Mouse (Mus musculus) hindbrain, embryonic 12.5 days (tissue): ENCODE data around the gene Atf5. TPM values are rescaled to one million over a fixed set of nuclear protein-coding genes. Genes with fewer than 3 reads are reported as not detected.
A peak's percentile ranks its signal among the peaks of the same experiment; 100 is the strongest.

Experiments
- ATAC-seq: fragments of 200-750 bp; cut with Nextera tagmentation; 2 replicates; pipeline ENCODE4 v1.8.0; 2017; ENCODE audit warnings: moderate TSS enrichment; ENCODE audit not compliant: low FRiP score
- H3K27ac ChIP-seq: fragments of 300-500 bp; sonication (generic); 2 replicates; pipeline ENCODE4 v1.5.1; 2016; ENCODE audit warnings: mild to moderate bottlenecking
- H3K27me3 ChIP-seq: fragments of 300-500 bp; sonication (generic); 2 replicates; pipeline ENCODE4 v1.6.1; 2016; ENCODE audit warnings: mild to moderate bottlenecking
- H3K36me3 ChIP-seq: fragments of 300-500 bp; sonication (generic); 2 replicates; pipeline ENCODE4 v1.6.1; 2016; ENCODE audit warnings: mild to moderate bottlenecking
- H3K4me1 ChIP-seq: fragments of 300-500 bp; sonication (generic); 2 replicates; pipeline ENCODE4 v1.6.1; 2016
- H3K4me2 ChIP-seq: fragments of 300-500 bp; sonication (generic); replicated peaks from 2 replicates; pipeline ENCODE4 v1.6.1; 2016; ENCODE audit warnings: mild to moderate bottlenecking
- H3K4me3 ChIP-seq: fragments of 300-500 bp; sonication (generic); 2 replicates; pipeline ENCODE4 v1.5.1; 2016; ENCODE audit warnings: mild to moderate bottlenecking
- H3K9ac ChIP-seq: fragments of 300-500 bp; sonication (generic); 2 replicates; pipeline ENCODE4 v1.6.1; 2016; ENCODE audit warnings: mild to moderate bottlenecking, moderate library complexity
- H3K9me3 ChIP-seq: fragments of 300-500 bp; sonication (generic); replicated peaks from 2 replicates; pipeline ENCODE4 v1.6.1; 2016; ENCODE audit warnings: mild to moderate bottlenecking
- WGBS: fragments of 180-500 bp; shearing (Covaris S2); methylation state at CpG from one replicate; pipeline ENCODE4 v1.1.7; 2016; 5-methylcytosine and 5-hydroxymethylcytosine counted together
- polyA plus RNA-seq: library from polyadenylated mRNA; unstranded; fragments of >200 nt; fragmentation: Nextera tagmentation; extraction: Ambion mirVana; gene quantifications from 2 replicates; pipeline ENCODE4 v1.2.1, GENCODE M21; 2016

The Atf5 gene
- polyA plus RNA-seq, 1 experiment from 2014 or later, result 3.9 TPM

DNA sequence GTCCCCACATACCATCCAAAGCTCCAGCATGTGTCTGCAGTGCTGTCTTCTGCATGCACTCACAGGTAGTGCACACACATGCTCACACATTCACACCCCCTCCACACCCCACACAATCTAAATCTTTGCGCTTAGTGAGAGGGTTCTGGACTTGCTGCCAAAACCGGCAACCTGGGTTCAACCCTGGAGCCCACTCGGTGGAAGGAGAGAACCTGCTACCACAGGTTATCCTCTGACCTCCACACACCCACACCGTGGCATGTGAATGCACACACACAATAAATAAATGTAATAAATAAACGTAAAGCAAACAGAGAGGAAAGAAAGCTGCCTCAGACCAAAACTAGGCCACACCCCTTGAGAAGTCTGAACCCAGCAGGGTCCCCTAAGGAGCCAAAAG is 31.3 kb upstream of the Atf5 start:
- H3K27ac ChIP-seq, result no peak overlapping the region
- no peak for ATAC-seq

DNA sequence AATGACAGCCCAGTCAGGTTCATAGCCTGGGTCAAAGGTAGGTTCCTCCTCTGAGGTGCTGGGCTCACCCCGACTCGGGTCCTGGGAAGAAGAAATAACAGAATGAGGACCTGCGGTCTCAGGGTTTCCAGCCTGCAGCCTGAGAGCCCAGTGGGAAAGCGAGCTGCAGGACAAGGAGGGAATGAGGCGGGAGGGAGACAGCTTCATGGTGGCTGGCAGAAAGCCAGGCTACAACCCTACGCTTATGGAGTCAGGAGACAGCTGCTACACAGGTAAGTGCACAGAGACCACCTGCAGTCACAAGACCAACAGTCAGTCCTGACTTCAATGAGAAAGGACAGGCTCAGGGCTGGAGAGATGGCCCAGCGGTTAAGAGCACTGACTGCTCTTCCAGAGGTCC is 30.3 kb upstream of the Atf5 start:
- no peak for ATAC-seq
- H3K4me1 ChIP-seq, result peaks cover 21% of the 10 kb centered on the region
- H3K9ac ChIP-seq, result peak overlapping the region; percentile 35; the same call in 1 of the 2 replicates
- peaks cover 4% of the 10 kb centered on the region; the same call in 1 of the 2 replicates for H3K27me3 ChIP-seq
- H3K4me2 ChIP-seq, result no peak overlapping the region
- no peak overlapping the region for H3K27ac ChIP-seq
- no peak overlapping the region for H3K4me3 ChIP-seq
- peaks cover 49% of the 10 kb centered on the region for H3K36me3 ChIP-seq
- WGBS, result 89% methylated on average over 7 of the region's 7 CpGs
- no peaks in the 10 kb centered on the region for H3K9me3 ChIP-seq

More for the DNA sequence above, 31.3 kb upstream of the Atf5 start:
- peak overlapping the region; percentile 70 for H3K4me3 ChIP-seq
- WGBS, result 81% methylated on average over 5 of the region's 5 CpGs
- no peaks in the 10 kb centered on the region for H3K9me3 ChIP-seq
- peak overlapping the region; percentile 59 for H3K9ac ChIP-seq
- peaks cover 25% of the 10 kb centered on the region for H3K4me1 ChIP-seq
- H3K27me3 ChIP-seq, result no peaks in the 10 kb centered on the region
- H3K4me2 ChIP-seq, result peak overlapping the region; percentile 78
- peaks cover 43% of the 10 kb centered on the region for H3K36me3 ChIP-seq

DNA sequence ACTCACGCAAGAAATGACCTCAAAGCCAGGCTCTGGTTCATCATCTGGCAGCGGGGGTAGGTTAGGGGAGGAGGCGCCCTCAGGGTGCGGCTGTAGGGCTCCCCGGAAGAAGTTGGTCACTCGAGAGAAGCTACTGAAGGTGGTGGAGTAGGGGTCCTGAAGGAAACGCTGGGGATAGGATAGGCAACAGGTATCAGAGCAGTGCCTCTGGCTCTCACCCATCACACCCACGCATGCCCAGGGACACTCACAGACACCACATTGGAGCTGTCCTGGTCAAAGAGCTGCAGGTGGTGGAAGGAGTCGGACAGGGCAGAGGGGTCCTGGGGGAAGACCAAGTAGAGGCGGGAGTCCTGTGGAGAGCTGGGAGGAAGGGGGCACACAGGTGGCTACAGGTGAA is 28.5 kb upstream of the Atf5 start:
- no peak for ATAC-seq
- WGBS, result 92% methylated on average over 10 of the region's 10 CpGs
- no peak overlapping the region for H3K9ac ChIP-seq
- peaks cover 22% of the 10 kb centered on the region for H3K27me3 ChIP-seq
- H3K27ac ChIP-seq, result no peak overlapping the region
- H3K36me3 ChIP-seq, result peaks cover 65% of the 10 kb centered on the region
- no peak overlapping the region for H3K4me2 ChIP-seq
- H3K9me3 ChIP-seq, result no peaks in the 10 kb centered on the region
- no peak overlapping the region for H3K4me3 ChIP-seq
- peaks cover 16% of the 10 kb centered on the region for H3K4me1 ChIP-seq

DNA sequence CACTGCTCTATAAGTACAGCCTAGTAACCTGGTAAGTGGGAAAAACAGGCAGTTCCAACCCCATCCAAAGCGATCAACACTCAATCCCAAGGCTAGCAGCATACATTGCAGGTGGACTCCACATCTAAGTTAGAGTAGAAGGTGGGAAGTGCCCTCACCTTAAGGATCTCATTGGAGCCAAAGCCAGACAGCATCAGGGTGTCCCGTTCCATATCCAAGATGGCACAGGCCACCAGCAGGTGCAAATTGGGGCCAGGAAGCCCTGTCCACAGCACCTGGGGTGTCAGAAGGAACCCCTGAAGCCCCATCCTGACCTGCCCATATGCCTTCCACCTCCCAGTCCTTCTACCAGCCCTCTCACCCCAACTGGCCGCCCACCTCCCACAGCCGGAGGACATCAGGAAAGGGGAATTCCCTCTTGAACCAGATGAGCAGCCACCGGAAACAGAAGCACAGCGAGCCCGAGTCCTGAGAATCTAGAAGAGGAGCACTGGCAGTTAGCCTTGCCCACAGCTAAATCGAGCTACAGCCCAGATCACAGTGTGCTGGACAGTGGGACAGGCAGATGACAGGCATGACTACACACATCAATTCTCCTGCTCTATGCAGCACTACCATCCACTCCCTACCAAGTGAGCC is 25.5 kb upstream of the Atf5 start:
- WGBS, result 90% methylated on average over 8 of the region's 8 CpGs
- Histone ChIP-seq H3K4me1 (peaks cover 16% of the 10 kb centered on the region), H3K27me3 (peaks cover 46% of the 10 kb centered on the region), H3K27ac (no peak overlapping the region), H3K9me3 (no peaks in the 10 kb centered on the region), H3K36me3 (peaks cover 65% of the 10 kb centered on the region), H3K4me3 (no peak overlapping the region), H3K4me2 (no peak overlapping the region), H3K9ac (no peak overlapping the region)
- ATAC-seq, result no peak

DNA sequence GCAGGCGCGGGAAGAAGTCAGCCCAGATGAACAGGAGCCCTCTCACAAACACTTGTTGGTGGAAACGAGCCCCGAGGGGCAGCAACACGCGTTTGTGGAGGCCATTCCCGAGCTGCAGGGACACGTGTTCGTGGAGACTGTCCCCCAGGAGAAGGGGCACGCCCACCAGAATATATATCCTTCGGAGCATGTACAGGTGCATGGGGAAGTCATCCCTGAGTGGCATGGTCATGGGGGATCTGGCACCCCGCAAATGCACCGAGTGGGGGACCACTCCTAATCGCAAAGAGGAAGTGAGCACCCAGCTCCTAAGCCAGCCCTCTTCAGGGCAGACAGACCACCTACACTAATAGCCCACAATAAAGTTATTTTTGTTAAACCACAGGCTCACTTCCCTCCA is 24.0 kb upstream of the Atf5 start:
- peak overlapping the region; percentile 49; the same call in 1 of the 2 replicates for H3K9ac ChIP-seq
- no peak overlapping the region for H3K27ac ChIP-seq
- peaks cover 52% of the 10 kb centered on the region for H3K36me3 ChIP-seq
- peak overlapping the region; percentile 51 for H3K4me2 ChIP-seq
- H3K27me3 ChIP-seq, result peaks cover 46% of the 10 kb centered on the region
- peaks cover 16% of the 10 kb centered on the region for H3K4me1 ChIP-seq
- no peak for ATAC-seq
- H3K4me3 ChIP-seq, result peak overlapping the region; percentile 28; the same call in 1 of the 2 replicates
- WGBS, result 61% methylated on average over 14 of the region's 14 CpGs
- no peaks in the 10 kb centered on the region for H3K9me3 ChIP-seq

DNA sequence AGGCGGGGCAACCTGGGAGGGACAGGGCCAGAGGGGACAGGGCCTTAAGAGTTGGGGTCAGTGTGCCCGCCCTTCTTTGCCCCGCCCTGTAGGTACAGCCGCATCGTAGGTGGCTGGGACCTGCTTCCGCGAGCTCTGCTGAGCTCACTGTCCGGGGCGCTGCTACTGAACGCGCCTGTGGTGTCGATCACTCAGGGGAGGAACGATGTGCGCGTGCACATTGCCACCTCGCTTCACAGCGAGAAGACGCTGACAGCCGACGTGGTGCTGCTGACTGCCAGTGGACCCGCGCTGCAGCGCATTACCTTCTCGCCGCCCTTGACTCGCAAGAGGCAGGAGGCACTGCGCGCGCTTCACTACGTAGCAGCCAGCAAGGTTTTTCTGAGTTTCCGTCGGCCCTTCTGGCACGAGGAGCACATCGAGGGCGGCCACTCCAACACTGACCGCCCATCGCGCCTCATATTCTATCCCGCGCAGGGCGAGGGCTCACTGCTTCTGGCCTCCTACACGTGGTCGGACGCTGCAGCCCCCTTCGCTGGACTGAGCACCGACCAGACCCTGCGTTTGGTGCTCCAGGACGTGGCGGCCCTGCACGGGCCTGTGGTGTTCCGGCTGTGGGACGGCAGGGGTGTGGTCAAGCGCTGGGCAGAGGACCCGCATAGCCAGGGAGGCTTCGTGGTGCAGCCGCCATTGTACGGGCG is 23.2 kb upstream of the Atf5 start:
- H3K36me3 ChIP-seq, result peaks cover 44% of the 10 kb centered on the region
- H3K9me3 ChIP-seq, result no peaks in the 10 kb centered on the region
- peaks cover 16% of the 10 kb centered on the region for H3K4me1 ChIP-seq
- no peak overlapping the region for H3K27ac ChIP-seq
- H3K27me3 ChIP-seq, result peaks cover 46% of the 10 kb centered on the region
- ATAC-seq, result peak; percentile 61
- under 1% methylated on average over 58 of the region's 58 CpGs for WGBS
- peak overlapping the region; percentile 28 for H3K4me3 ChIP-seq
- H3K9ac ChIP-seq, result peak overlapping the region; percentile 49
- peak overlapping the region; percentile 51 for H3K4me2 ChIP-seq

DNA sequence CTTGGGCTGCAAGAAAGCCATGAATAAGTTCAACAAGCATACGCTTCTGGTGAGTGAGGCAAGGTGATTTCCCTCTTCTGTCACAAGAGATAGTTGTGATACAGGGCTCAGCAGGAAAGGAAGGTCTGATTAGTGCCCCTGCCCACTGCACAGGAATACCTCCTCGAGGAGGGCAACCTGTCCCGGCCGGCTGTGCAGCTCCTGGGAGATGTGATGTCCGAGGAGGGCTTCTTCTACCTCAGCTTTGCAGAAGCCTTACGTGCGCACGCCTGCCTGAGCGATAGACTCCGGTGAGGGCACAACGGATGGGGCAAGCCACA is 22.7 kb upstream of the Atf5 start:
- Histone ChIP-seq H3K27ac (peak overlapping the region; percentile 4; the same call in 1 of the 2 replicates), H3K4me1 (peaks cover 16% of the 10 kb centered on the region), H3K9me3 (no peaks in the 10 kb centered on the region), H3K9ac (peak overlapping the region; percentile 49), H3K4me3 (peak overlapping the region; percentile 28), H3K4me2 (peak overlapping the region; percentile 51), H3K27me3 (peaks cover 46% of the 10 kb centered on the region), H3K36me3 (peaks cover 39% of the 10 kb centered on the region)
- 30% methylated on average over 11 of the region's 11 CpGs for WGBS
- ATAC-seq, result no peak

DNA sequence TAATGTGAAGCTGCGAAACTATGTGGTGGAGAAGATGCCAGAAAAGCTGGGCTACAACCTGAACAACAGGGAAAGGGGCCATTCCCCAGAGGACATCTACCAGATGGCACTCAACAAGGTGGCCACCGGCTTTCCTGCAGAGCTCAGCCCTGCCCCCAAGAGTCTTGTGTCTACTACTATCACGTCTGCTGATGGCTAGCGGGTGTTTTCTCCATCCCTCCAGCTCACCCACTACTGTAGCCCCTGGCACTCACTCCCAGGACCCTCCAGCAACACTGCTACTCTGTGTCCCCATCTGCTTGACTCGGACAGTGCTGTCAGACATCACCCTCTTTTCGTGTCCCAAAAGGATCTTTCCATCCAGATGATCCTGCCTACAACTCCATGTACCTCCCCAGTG is 21.6 kb upstream of the Atf5 start:
- Histone ChIP-seq H3K4me3 (no peak overlapping the region), H3K27me3 (peaks cover 46% of the 10 kb centered on the region), H3K4me1 (peaks cover 16% of the 10 kb centered on the region), H3K4me2 (no peak overlapping the region), H3K36me3 (peaks cover 29% of the 10 kb centered on the region), H3K27ac (no peak overlapping the region), H3K9me3 (no peaks in the 10 kb centered on the region), H3K9ac (no peak overlapping the region)
- no peak for ATAC-seq
- 85% methylated on average over 6 of the region's 6 CpGs for WGBS

DNA sequence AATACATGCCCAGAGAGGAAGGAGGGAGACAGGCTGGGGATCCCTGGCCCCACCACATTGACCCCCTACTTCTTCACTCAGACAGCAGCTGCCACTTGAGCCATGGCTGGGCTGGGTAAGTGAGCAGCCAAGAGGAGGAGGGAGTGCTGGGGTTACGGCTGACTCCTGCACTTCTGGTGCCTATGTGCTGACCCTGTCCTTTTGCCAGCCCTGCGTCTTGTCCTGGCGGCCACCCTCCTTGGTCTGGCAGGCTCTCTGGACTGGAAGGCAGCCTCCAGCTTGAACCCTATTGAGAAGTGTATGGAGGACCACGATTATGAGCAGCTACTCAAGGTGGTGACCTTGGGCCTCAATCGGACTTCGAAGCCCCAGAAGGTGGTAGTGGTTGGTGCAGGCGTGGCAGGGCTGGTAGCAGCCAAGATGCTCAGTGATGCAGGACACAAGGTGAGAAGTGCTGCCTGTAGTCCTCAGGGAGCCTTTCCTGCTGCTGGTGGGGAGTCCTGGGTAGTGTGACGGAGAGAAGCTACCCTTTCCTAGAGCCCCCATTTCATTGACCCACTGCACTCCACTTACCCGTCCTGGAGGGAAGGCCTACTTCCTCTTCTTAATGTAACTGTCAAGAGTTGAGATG is 20.1 kb upstream of the Atf5 start:
- H3K27ac ChIP-seq, result no peak overlapping the region
- peaks cover 21% of the 10 kb centered on the region for H3K36me3 ChIP-seq
- no peak overlapping the region for H3K9ac ChIP-seq
- peaks cover 39% of the 10 kb centered on the region for H3K27me3 ChIP-seq
- no peak for ATAC-seq
- no peaks in the 10 kb centered on the region for H3K9me3 ChIP-seq
- WGBS, result 83% methylated on average over 9 of the region's 9 CpGs
- peaks cover 16% of the 10 kb centered on the region for H3K4me1 ChIP-seq
- no peak overlapping the region for H3K4me2 ChIP-seq
- H3K4me3 ChIP-seq, result no peak overlapping the region

DNA sequence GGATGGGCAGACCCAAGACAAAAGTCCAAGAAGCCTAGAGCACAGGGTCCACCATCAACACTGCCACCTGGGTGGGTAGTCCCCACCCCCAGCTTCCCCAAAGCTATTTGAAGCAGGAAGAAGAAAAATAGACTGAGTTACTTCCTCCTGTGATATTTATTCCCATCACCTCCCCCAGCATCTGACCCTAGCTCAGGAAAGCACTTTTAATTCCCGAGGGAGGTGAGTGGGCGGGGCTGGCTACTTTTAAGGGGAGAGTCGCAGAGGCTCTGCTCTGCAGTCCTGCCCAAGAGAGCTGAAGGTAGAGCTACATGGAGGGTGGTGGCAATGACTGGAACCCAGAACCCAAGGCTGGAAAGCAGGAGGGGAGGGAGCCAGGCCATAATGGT is 19.6 kb upstream of the Atf5 start:
- Histone ChIP-seq H3K27ac (no peak overlapping the region), H3K27me3 (peaks cover 34% of the 10 kb centered on the region), H3K4me1 (peaks cover 16% of the 10 kb centered on the region), H3K4me2 (no peak overlapping the region), H3K9ac (no peak overlapping the region), H3K9me3 (no peaks in the 10 kb centered on the region), H3K4me3 (no peak overlapping the region), H3K36me3 (peaks cover 21% of the 10 kb centered on the region)
- no peak for ATAC-seq
- 47% methylated on average over 3 of the region's 3 CpGs for WGBS

DNA sequence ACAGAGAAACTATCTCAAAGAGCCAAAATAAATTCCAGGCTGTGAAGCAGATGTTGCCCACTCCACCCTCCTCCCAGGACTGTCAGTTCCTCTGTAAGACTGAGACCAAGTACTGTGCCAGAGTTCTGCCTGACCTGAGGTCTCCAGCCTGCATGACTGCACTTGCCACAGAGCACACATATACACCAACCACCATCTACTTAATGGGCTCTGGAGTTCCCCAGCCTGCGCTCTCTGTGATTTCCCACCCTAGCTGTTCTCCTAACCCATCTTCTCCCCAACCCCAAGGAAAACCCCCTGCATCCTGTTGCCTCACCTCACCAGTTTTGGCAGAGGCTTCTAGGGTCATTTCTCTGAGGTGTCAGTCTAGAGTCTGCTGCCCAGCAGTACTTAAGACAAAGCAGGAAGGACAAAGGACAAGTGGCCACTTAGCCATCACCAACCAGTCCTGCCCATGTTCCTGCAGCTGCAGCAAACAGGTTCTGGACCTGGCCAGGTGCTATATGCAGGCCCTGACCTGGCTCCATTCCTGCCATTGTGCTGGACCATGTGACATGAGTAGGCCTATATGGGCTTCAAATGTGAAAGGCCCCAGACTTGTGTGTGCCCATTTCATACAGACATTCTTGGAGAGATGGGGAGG is 19.0 kb upstream of the Atf5 start:
- peaks cover 29% of the 10 kb centered on the region for H3K27me3 ChIP-seq
- peaks cover 14% of the 10 kb centered on the region for H3K4me1 ChIP-seq
- H3K4me3 ChIP-seq, result no peak overlapping the region
- H3K27ac ChIP-seq, result no peak overlapping the region
- no peaks in the 10 kb centered on the region for H3K9me3 ChIP-seq
- peaks cover 21% of the 10 kb centered on the region for H3K36me3 ChIP-seq
- WGBS, result 88% methylated on average over 1 of the region's 1 CpGs
- ATAC-seq, result no peak
- H3K9ac ChIP-seq, result no peak overlapping the region
- no peak overlapping the region for H3K4me2 ChIP-seq

DNA sequence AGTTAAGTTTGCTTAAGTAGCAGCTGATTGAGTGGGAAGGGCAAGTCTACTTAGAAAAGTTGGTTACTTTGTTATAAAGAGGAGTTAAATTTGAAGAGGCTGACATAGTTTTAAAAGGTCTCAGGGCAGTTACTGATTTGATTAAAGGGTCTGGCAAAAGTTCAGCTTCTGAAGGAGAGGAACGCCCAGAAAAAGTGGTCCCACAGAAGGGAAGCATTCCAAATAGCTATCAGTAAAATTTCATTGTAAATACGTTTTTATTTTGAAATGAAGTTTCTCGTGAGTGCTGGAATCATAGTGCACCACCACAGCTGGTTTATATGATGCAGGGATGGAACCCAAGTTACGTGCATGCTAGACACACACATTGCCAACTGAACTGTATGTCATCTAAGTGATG is 16.3 kb upstream of the Atf5 start:
- Histone ChIP-seq H3K4me3 (no peak overlapping the region), H3K9me3 (no peaks in the 10 kb centered on the region), H3K4me1 (no peaks in the 10 kb centered on the region), H3K27me3 (peaks cover 2% of the 10 kb centered on the region; the same call in 1 of the 2 replicates), H3K36me3 (peaks cover 44% of the 10 kb centered on the region), H3K9ac (no peak overlapping the region), H3K4me2 (no peak overlapping the region), H3K27ac (no peak overlapping the region)
- ATAC-seq, result no peak
- WGBS, result 83% methylated on average over 4 of the region's 4 CpGs
